Mouse (Mus musculus): ENCODE data around the gene Ccdc39. TPM values are rescaled to one million over a fixed set of nuclear protein-coding genes. Genes with fewer than 3 reads are reported as not detected.

Ccdc39 gene
- under 1 TPM; 0.02 to 0.64 TPM for polyA plus RNA-seq (2012; fragmentation: generic; extraction: Trizol)

GRCm38 (mm10) chr3:33843801-33844632 is at the start of gene Ccdc39:
Ccdc39 (minus strand) TSS chr3:33844310.

GRCm38 (mm10) chr3:33799617-33800512 is 44.2 kb downstream of the Ccdc39 start, which contains the start of gene Ttc14:
Ttc14 (plus strand) TSS chr3:33799832.

Other genes starting within 250 kb of the Ccdc39 start
- 1 to 10 TPM in 1 of 2 experiments, under 1 TPM in 1; 0.51 to 3.9 TPM for gene Ttc14, start 44.5 kb downstream of the Ccdc39 start, polyA plus RNA-seq (2012; fragmentation: generic; extraction: Trizol)
- 10 to 100 TPM in 1 of 2 experiments, 1 to 10 TPM in 1; 2.4 to 16.5 TPM for gene Fxr1, start 175.6 kb upstream of the Ccdc39 start, polyA plus RNA-seq (2012; fragmentation: generic; extraction: Trizol)
- 10 to 100 TPM; 31.3 to 58.9 TPM for gene Dnajc19, start 237.0 kb upstream of the Ccdc39 start, polyA plus RNA-seq (2012; fragmentation: generic; extraction: Trizol)